Mouse (Mus musculus) hindbrain, embryonic 14.5 days (tissue): ENCODE results near the gene Zfp277. TPM values are rescaled to one million over a fixed set of nuclear protein-coding genes. Genes with fewer than 3 reads are reported as not detected.

Experiments
- ATAC-seq: fragments of 200-750 bp; cut with Nextera tagmentation; 2 replicates; pipeline ENCODE4 v1.8.0; 2017; ENCODE audit warnings: moderate number of reproducible peaks, mild to moderate bottlenecking, moderate TSS enrichment, moderate library complexity; ENCODE audit not compliant: low FRiP score
- DNase-seq: peaks from one replicate; pipeline ENCODE4 v3.0.0-alpha.2; 2015; ENCODE audit warnings: low spot score
- H3K27ac ChIP-seq: fragments of 300-500 bp; sonication (generic); 2 replicates; pipeline ENCODE4 v1.5.1; 2014; ENCODE audit warnings: mild to moderate bottlenecking, moderate library complexity
- H3K27me3 ChIP-seq: fragments of 300-500 bp; sonication (generic); 2 replicates; pipeline ENCODE4 v1.6.1; 2014; ENCODE audit warnings: mild to moderate bottlenecking, low read length, mixed read lengths; ENCODE audit not compliant: control insufficient read depth, insufficient read depth
- H3K36me3 ChIP-seq: fragments of 300-500 bp; sonication (generic); replicated peaks from 2 replicates; pipeline ENCODE4 v1.6.1; 2014; ENCODE audit not compliant: control insufficient read depth, insufficient read depth
- H3K4me1 ChIP-seq: fragments of 300-500 bp; sonication (generic); replicated peaks from 2 replicates; pipeline ENCODE4 v1.6.1; 2014; ENCODE audit warnings: antibody characterized with exemption, low read length, mixed read lengths; ENCODE audit not compliant: control insufficient read depth, insufficient read depth
- H3K4me2 ChIP-seq: fragments of 300-500 bp; sonication (generic); replicated peaks from 2 replicates; pipeline ENCODE4 v1.6.1; 2014; ENCODE audit warnings: mild to moderate bottlenecking, moderate library complexity
- H3K4me3 ChIP-seq: fragments of 300-500 bp; sonication (generic); replicated peaks from 2 replicates; pipeline ENCODE4 v1.5.1; 2014; ENCODE audit warnings: mild to moderate bottlenecking, low read length
- H3K9ac ChIP-seq: fragments of 300-500 bp; sonication (generic); 2 replicates; pipeline ENCODE4 v1.6.1; 2014
- H3K9me3 ChIP-seq: fragments of 300-500 bp; sonication (generic); 2 replicates; pipeline ENCODE4 v1.6.1; 2016; ENCODE audit warnings: low read length; ENCODE audit not compliant: control insufficient read depth
- WGBS: fragments of 180-500 bp; shearing (Covaris S2); extraction: QIAGEN DNeasy Blood & Tissue Kit; methylation state at CpG from one replicate; pipeline ENCODE4 v1.1.7; 2014; 5-methylcytosine and 5-hydroxymethylcytosine counted together
- polyA plus RNA-seq: library from polyadenylated mRNA; unstranded; fragments of >200 nt; fragmentation: Nextera tagmentation; extraction: Ambion mirVana; gene quantifications from 2 replicates; pipeline ENCODE4 v1.2.1, GENCODE M21; 2014

Gene Zfp277
- polyA plus RNA-seq, 1 experiment from 2014 or later: 31.8 TPM

DNA sequence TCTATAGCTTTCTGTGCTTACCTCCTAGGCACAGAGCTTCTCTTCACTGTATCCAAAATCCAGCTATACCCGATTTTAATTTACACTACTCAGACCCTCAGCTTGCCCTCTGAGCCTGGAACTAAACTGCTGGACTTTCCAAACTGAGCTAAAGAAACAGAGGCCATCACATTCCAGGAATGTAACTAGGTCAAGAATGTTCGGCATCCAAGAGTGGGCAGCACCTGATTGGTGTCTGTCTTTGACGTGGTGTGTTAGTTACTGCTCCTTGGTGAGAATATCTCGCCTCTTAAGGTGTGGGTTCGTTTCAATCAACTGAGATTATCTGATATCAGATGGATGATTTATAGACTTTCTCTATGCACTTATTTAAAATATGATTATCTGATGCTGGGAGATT, 104.3 kb downstream of the Zfp277 start:
- H3K27me3 ChIP-seq: no peaks in the 10 kb centered on the region
- no peak overlapping the region for H3K9ac ChIP-seq
- no peak overlapping the region for H3K27ac ChIP-seq
- ATAC-seq (no peak), DNase-seq (no peak)
- 84% methylated on average over 5 of the region's 5 CpGs for WGBS
- H3K4me3 ChIP-seq: no peak overlapping the region
- no peaks in the 10 kb centered on the region for H3K9me3 ChIP-seq
- no peak overlapping the region for H3K4me2 ChIP-seq
- no peaks in the 10 kb centered on the region for H3K4me1 ChIP-seq
- H3K36me3 ChIP-seq: no peaks in the 10 kb centered on the region

DNA sequence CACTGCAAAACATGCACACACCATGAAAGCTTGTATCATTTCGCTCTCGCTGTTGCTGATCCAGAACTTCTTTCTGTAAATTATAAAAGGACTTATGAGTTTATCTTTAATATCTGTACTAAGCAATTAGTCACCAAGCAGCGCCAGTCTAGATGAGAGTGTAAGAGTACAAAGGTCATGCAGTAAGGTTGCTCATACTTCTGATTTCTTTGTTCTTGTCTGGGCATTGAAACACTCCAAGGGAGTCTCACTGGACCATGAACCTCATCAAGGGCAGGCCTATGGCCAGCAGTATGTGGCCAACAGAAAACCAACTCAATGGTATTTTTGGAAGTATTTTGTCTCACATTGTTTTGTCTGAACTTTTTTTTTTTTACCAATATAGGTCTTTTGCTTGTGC, 110.4 kb downstream of the Zfp277 start:
- ATAC-seq (no peak), DNase-seq (no peak)
- Histone ChIP-seq H3K27ac (no peak overlapping the region), H3K9me3 (no peaks in the 10 kb centered on the region), H3K4me1 (no peaks in the 10 kb centered on the region), H3K9ac (no peak overlapping the region), H3K36me3 (no peaks in the 10 kb centered on the region), H3K4me3 (no peak overlapping the region), H3K4me2 (no peak overlapping the region), H3K27me3 (no peaks in the 10 kb centered on the region)
- WGBS: 95% methylated on average over 3 of the region's 3 CpGs

DNA sequence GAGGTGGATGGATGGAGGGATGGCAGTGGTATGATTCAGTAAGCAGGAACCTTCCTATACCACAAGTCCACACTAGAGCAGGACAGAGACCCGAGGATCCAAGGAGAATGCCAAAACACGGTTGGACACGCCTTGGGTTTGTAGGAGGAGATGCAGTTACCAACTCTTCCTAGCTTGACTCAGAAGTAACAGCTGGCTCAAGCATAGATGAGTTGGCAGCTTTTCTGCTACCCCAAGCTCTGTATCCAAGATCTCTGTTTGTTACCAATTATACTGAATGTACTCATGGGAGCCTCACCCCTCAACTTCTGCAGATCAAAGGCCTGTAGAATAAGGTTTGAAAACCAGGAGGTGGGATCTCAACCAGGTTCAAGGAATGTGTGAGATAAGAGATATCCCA, 114.2 kb downstream of the Zfp277 start:
- Histone ChIP-seq H3K36me3 (no peaks in the 10 kb centered on the region), H3K4me1 (no peaks in the 10 kb centered on the region), H3K9me3 (no peaks in the 10 kb centered on the region), H3K4me2 (no peak overlapping the region), H3K27me3 (no peaks in the 10 kb centered on the region), H3K9ac (no peak overlapping the region), H3K4me3 (no peak overlapping the region), H3K27ac (no peak overlapping the region)
- ATAC-seq (no peak), DNase-seq (no peak)
- 98% methylated on average over 3 of the region's 3 CpGs for WGBS

DNA sequence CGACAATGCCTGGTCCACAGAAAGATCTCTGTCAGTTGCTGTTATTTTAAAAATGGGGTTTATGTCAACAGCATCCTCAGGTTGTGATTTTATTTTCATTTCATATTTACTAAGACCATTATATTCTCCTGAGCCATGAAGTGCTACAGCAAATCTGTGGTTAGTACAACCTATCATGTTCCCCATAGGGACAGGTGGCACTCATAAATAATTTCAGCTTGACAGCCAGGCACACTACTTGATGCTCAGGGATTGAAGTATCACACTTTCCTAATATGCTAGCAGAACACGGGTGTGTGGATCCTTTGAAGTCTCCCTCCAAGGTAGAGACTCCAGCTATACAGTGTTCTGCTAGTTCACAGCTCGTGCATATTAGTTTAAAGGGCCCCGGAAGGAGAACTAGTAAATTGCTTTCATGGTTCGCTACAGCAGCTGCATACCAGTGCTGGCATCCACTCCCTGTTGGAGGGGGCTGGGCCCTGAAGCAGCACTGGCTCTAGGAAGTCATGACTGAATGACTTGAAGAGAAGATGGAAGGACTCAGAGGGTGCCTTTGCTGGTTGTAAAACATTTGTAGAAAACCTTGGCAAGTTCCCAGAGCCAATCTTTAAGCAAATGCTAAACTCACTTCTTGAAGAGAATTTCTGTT, 118.6 kb downstream of the Zfp277 start:
- H3K36me3 ChIP-seq: no peaks in the 10 kb centered on the region; the same call in 1 of the 2 replicates
- no peaks in the 10 kb centered on the region for H3K4me1 ChIP-seq
- ATAC-seq (no peak), DNase-seq (no peak)
- H3K9me3 ChIP-seq: no peaks in the 10 kb centered on the region
- no peak overlapping the region for H3K4me2 ChIP-seq
- H3K27ac ChIP-seq: no peak overlapping the region
- 71% methylated on average over 5 of the region's 5 CpGs for WGBS
- H3K4me3 ChIP-seq: no peak overlapping the region
- H3K27me3 ChIP-seq: no peaks in the 10 kb centered on the region
- no peak overlapping the region for H3K9ac ChIP-seq

DNA sequence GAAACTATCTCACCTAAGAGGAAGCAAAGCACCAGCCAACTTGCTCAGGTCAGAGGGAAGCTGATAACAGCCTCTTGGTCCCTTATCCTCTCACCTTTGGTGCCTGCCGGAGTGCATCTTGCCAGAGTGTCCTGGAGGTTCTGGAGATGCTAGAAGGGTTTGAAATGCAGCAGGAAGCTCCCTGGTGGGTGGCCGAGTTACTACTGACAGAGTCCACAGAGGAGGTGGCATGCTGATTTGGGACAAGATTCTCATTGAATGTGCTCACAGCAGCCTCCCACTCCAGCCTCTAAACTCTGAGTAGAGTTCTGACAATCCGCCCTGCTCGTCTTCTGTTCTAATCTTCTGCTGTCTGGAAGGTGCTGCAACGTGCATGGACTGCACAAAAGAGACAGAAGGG, 120.1 kb downstream of the Zfp277 start:
- WGBS: 79% methylated on average over 5 of the region's 5 CpGs
- Histone ChIP-seq H3K27ac (no peak overlapping the region), H3K9me3 (no peaks in the 10 kb centered on the region), H3K4me1 (no peaks in the 10 kb centered on the region), H3K27me3 (no peaks in the 10 kb centered on the region), H3K9ac (no peak overlapping the region), H3K36me3 (peaks cover 3% of the 10 kb centered on the region; the same call in 1 of the 2 replicates), H3K4me2 (no peak overlapping the region), H3K4me3 (no peak overlapping the region)
- DNase-seq (no peak), ATAC-seq (no peak)

DNA sequence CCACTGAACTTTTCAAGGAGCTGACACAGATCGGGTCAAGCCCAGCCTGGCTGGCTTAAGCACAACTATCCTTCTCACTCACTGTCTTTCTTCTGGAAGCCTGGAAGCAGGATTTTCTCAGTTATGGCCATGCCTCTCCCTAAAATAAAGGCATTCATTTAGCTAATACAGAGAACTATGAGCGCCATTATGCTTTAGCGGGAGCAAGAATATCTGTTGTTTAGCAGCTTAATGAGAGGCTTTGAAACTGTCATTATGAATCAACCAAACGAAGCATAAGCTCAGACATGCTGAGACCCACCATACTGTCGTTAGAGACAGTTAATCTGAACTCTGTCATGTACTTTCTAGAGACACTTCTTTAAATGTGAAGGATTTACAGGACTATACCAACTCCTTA, 120.9 kb downstream of the Zfp277 start:
- Histone ChIP-seq H3K9me3 (no peaks in the 10 kb centered on the region), H3K27me3 (no peaks in the 10 kb centered on the region), H3K4me3 (no peak overlapping the region), H3K27ac (no peak overlapping the region), H3K4me1 (no peaks in the 10 kb centered on the region), H3K9ac (no peak overlapping the region), H3K4me2 (no peak overlapping the region), H3K36me3 (peaks cover 6% of the 10 kb centered on the region; the same call in 1 of the 2 replicates)
- DNase-seq (no peak), ATAC-seq (no peak)
- 71% methylated on average over 5 of the region's 5 CpGs for WGBS

DNA sequence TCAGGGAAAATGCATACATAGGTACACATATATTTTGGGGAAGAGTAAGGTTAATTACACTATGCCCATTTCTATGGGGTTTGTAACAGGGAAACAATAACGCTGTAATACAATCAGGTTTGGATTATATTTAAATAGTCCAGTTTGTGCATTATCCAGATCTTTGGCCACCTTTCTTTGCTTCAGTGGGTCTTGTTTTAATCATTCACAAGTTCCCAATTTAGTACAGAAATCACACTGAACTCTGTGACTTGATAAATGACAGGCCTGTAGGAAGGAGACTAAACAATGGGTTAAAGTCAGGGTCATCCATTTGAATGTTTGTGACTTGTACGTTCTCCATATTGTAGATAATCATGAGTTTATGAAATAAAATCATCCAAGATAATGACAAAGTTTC, 130.6 kb downstream of the Zfp277 start:
- no peaks in the 10 kb centered on the region for H3K27me3 ChIP-seq
- H3K4me1 ChIP-seq: no peaks in the 10 kb centered on the region
- no peak overlapping the region for H3K27ac ChIP-seq
- H3K9me3 ChIP-seq: 0 out of 2 replicates have a peak, but pooled peaks cover 4% of the 10 kb centered on the region
- DNase-seq (no peak), ATAC-seq (no peak)
- no peak overlapping the region for H3K4me3 ChIP-seq
- H3K9ac ChIP-seq: no peak overlapping the region
- no peaks in the 10 kb centered on the region for H3K36me3 ChIP-seq
- no peak overlapping the region for H3K4me2 ChIP-seq
- WGBS: 94% methylated on average over 2 of the region's 2 CpGs

DNA sequence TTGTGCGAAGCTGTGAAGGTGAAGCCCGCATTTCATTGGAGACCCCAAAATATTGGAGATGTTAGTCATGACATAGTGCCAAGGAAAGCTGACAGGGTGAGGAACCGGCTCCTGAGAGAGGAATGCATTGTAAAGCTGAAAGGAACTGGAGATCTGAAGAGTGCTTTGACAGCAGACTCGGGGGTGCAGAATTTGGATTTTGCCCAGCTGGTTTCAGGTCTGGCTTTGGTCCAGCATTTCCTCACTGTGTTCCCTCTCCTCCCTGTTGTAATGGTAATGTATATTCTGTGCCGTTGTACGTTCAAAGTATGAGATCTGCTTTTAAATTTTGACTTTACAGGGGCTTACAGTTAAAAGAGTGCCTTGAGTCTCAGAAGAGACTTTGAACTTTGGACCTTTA, 141.7 kb downstream of the Zfp277 start:
- no peak overlapping the region for H3K4me3 ChIP-seq
- no peak for DNase-seq
- H3K9ac ChIP-seq: no peak overlapping the region
- H3K27ac ChIP-seq: no peak overlapping the region
- H3K4me2 ChIP-seq: no peak overlapping the region
- no peaks in the 10 kb centered on the region for H3K4me1 ChIP-seq
- no peaks in the 10 kb centered on the region for H3K36me3 ChIP-seq
- no peak for ATAC-seq
- no peaks in the 10 kb centered on the region for H3K27me3 ChIP-seq
- WGBS: 58% methylated on average over 6 of the region's 6 CpGs
- peaks cover under 1% of the 10 kb centered on the region; the same call in 1 of the 2 replicates for H3K9me3 ChIP-seq

DNA sequence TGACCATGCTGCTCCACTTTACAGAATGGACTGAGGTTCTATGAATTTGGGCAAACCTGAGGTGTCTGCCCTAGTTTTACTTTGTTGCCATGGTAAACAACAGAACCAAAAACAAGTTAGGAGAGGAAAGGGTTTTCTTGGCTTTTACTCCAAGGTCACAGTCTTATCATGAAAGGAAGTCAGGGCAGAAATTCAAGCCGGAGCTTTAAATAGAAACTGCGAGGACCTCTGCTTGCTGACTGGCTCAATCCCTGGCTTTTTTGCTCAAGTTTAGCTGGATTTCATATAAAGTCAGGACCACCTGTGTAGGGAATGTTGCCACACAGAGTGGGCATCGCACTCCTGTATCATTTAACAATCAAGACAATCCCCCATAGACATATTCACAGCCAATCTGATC, 147.1 kb downstream of the Zfp277 start:
- H3K9ac ChIP-seq: no peak overlapping the region
- H3K9me3 ChIP-seq: no peaks in the 10 kb centered on the region
- no peak overlapping the region for H3K4me2 ChIP-seq
- ATAC-seq (no peak), DNase-seq (no peak)
- H3K4me3 ChIP-seq: no peak overlapping the region
- WGBS: 89% methylated on average over 3 of the region's 3 CpGs
- H3K36me3 ChIP-seq: no peaks in the 10 kb centered on the region
- no peaks in the 10 kb centered on the region for H3K27me3 ChIP-seq
- H3K4me1 ChIP-seq: no peaks in the 10 kb centered on the region
- H3K27ac ChIP-seq: no peak overlapping the region

DNA sequence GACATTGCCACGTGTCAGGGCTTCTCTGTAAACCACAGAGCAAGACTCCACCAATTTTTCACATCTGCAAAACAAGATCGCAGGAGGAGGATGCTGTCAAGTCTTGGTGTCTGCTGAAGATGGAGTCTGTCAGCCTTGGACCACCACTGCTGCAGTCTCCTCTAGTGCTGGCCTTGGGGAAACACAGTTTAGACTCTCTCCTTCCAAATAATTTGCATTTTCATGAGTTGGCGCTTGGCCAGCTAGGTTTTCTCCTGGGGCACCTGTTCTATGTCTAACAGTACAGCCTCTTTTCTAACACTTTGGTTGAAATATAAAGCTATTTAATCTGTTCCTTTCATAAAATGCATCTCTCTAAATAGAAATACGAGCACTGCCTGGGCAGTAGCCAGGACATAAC, 159.2 kb downstream of the Zfp277 start:
- H3K4me1 ChIP-seq: no peaks in the 10 kb centered on the region
- no peak for ATAC-seq
- no peak overlapping the region for H3K27ac ChIP-seq
- 0 out of 2 replicates have a peak, but pooled peaks cover 12% of the 10 kb centered on the region for H3K9me3 ChIP-seq
- H3K4me2 ChIP-seq: no peak overlapping the region
- H3K4me3 ChIP-seq: no peak overlapping the region
- no peaks in the 10 kb centered on the region for H3K36me3 ChIP-seq
- no peaks in the 10 kb centered on the region for H3K27me3 ChIP-seq
- no peak for DNase-seq
- whole genome bisulfite sequencing: 80% methylated on average over 4 of the region's 4 CpGs
- H3K9ac ChIP-seq: no peak overlapping the region
